Mouse (Mus musculus): ENCODE data around the gene Dact1. TPM values are rescaled to one million over a fixed set of nuclear protein-coding genes. Genes with fewer than 3 reads are reported as not detected.

Dact1 gene
- polyA plus RNA-seq, 1 experiment from 2014 or later, result 15.3 TPM

DNA sequence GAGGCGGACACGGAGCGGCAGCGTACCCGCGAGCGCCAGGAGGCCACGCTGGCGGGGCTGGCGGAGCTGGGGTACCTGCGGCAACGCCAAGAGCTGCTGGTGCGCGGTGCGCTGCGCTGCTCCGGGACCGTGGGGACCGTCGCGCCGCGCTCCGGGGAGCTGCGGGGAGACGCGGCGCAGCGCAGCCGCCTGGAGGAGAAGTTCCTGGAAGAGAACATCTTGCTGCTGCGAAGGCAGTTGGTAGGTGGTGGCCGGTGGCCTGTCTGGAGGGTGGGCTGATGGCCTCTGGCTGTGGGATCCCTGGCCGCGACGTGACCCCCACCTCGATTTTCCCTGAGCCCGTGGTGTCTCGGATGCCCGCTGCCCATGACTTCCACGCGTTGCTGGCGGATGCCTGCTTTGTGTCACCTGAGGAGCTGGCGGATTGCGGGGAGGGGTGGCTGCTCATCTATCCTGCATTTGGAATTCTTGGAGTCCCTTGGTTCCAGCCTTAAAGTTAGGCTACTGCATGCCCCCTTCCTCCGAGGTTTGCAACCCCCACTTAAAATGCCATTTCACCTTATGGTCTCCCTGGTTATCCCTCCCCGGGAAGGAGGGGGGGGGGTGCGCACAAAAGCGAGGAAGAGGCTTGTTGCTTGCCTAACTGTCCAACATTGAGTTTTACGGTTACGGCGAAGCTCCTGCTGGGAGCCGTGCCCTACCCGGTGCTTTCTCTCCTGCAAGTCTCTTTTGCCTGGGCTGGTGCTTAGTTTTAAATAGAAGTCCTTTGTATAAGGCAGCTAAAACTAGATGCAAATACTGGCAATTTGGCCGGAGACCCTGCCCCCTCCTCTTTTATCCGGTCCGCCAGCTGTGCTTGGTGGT lies 616 bp downstream of the Dact1 start:
- ATAC-seq (replicated peaks; ENCODE audit: low FRiP score, low read depth), result peak; percentile 35
- Histone ChIP-seq H3K27me3 (ENCODE audit: insufficient read depth, low read length) (no peaks in the 10 kb centered on the region; the same call in 1 of the 2 replicates), H3K9ac (ENCODE audit: low read depth, low read length) (peak overlapping the region; percentile 85), H3K36me3 (ENCODE audit: insufficient read depth, low read length) (no peaks in the 10 kb centered on the region), H3K4me1 (replicated peaks; ENCODE audit: insufficient read depth, low read length) (0 out of 2 replicates have a peak, but pooled peaks cover 7% of the 10 kb centered on the region), H3K4me3 (replicated peaks; ENCODE audit: low read depth, low read length) (peak overlapping the region; percentile 76), H3K9me3 (replicated peaks; ENCODE audit: low read length) (no peaks in the 10 kb centered on the region), H3K27ac (peak overlapping the region; percentile 91), H3K4me2 (ENCODE audit: low read length) (peak overlapping the region; percentile 98)
- TF ChIP-seq CTCF (IDR thresholded peaks at IDR 0.05; ENCODE audit: low read depth), result no peak
- DNase-seq (ENCODE audit: low spot score), result peak; percentile 42
- under 1% methylated on average over 53 of the region's 56 CpGs for WGBS

- H3K9ac ChIP-seq (ENCODE audit: low read depth, low read length), result peak overlapping the region; percentile 85; the same call in 1 of the 2 replicates
- peak overlapping the region; percentile 98 for H3K4me2 ChIP-seq (ENCODE audit: low read length)
- H3K27me3 ChIP-seq (ENCODE audit: insufficient read depth, low read length), result no peaks in the 10 kb centered on the region; the same call in 1 of the 2 replicates
- peak; percentile 75 for TF ChIP-seq CTCF (IDR thresholded peaks at IDR 0.05; ENCODE audit: low read depth)
- peak overlapping the region; percentile 91; the same call in 1 of the 2 replicates for H3K27ac ChIP-seq
- WGBS, result 10% methylated on average over 13 of the region's 13 CpGs
- no peaks in the 10 kb centered on the region for H3K9me3 ChIP-seq (replicated peaks; ENCODE audit: low read length)
- H3K4me3 ChIP-seq (replicated peaks; ENCODE audit: low read depth, low read length), result peak overlapping the region; percentile 76
- peak; percentile 90 for DNase-seq (ENCODE audit: low spot score)
- no peaks in the 10 kb centered on the region for H3K36me3 ChIP-seq (ENCODE audit: insufficient read depth, low read length)
- no peak for ATAC-seq (replicated peaks; ENCODE audit: low FRiP score, low read depth)
- 0 out of 2 replicates have a peak, but pooled peaks cover 7% of the 10 kb centered on the region for H3K4me1 ChIP-seq (replicated peaks; ENCODE audit: insufficient read depth, low read length)
These were observed 1.7 kb downstream of the Dact1 start for GRCm38 (mm10) chr12:71311237-71311887.

DNA sequence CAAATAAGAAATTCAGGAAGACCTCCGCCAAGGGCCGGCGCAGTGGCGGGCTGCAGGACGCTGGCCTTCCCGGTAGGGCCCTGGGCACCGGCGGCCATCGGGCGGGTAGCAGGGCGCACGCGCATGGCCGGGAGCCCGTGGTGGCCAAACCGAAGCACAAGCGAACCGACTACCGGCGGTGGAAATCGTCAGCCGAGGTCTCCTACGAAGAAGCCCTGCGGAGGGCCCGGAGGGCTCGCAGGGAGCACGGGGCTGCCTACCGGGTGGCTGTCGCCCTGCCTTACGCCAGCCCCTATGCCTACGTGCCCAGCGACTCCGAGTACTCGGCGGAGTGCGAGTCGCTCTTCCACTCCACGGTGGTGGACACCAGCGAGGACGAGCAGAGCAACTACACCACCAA lies 8.6 kb downstream of the Dact1 start:
- Histone ChIP-seq H3K36me3 (ENCODE audit: insufficient read depth, low read length) (peaks cover 23% of the 10 kb centered on the region), H3K4me1 (replicated peaks; ENCODE audit: insufficient read depth, low read length) (no peaks in the 10 kb centered on the region), H3K9me3 (replicated peaks; ENCODE audit: low read length) (peaks cover 9% of the 10 kb centered on the region; the same call in 1 of the 2 replicates), H3K4me2 (ENCODE audit: low read length) (no peak overlapping the region), H3K9ac (ENCODE audit: low read depth, low read length) (no peak overlapping the region), H3K27me3 (ENCODE audit: insufficient read depth, low read length) (no peaks in the 10 kb centered on the region), H3K27ac (no peak overlapping the region), H3K4me3 (replicated peaks; ENCODE audit: low read depth, low read length) (no peak overlapping the region)
- no peak for ATAC-seq (replicated peaks; ENCODE audit: low FRiP score, low read depth)
- DNase-seq (ENCODE audit: low spot score), result no peak
- no peak for TF ChIP-seq CTCF (IDR thresholded peaks at IDR 0.05; ENCODE audit: low read depth)
- 97% methylated on average over 40 of the region's 40 CpGs for WGBS

DNA sequence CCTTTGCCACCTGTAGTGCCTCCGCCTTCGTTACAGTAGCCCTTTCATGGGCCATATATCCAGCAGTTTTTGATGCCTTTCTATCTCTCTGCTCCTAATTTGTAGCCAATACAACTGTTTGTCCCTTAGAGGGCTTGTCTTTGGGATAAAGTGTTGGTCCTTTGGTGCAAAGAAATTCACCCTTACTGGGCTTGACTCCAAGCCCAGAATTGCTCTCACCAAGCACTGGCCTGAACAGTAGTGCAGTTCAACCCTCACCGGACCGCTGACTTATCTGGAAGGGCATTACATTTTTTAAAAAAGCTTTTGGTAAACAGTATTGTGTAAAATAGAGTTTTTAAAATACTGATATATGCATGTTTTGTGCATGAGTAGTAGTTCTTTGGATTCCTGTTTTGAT lies 9.9 kb downstream of the Dact1 start:
- H3K36me3 ChIP-seq (ENCODE audit: insufficient read depth, low read length), result peaks cover 23% of the 10 kb centered on the region

DNA sequence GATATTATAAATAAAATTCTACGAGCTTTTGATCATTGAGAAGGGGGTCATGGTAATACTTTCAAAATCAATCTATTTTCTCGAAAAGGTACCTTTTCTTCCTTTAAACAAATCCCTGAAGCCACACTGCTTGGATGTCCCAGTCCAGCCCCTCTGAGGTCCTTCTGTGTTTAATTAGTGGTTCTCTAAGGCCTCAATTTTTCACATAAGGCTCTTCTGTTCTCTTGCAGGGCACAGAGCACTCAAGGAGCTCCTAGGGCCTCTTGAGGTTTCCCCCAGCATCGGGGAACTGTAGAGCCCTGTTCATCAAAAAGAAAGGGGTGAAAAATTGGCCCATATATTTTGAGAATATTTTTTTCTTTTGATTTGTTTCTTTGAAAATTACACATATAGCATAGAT lies 23.0 kb downstream of the Dact1 start:
- Histone ChIP-seq H3K27ac (no peak overlapping the region), H3K4me1 (replicated peaks; ENCODE audit: insufficient read depth, low read length) (no peaks in the 10 kb centered on the region), H3K4me2 (ENCODE audit: low read length) (no peak overlapping the region), H3K4me3 (replicated peaks; ENCODE audit: low read depth, low read length) (no peak overlapping the region), H3K27me3 (ENCODE audit: insufficient read depth, low read length) (no peaks in the 10 kb centered on the region), H3K9ac (ENCODE audit: low read depth, low read length) (no peak overlapping the region), H3K36me3 (ENCODE audit: insufficient read depth, low read length) (no peaks in the 10 kb centered on the region), H3K9me3 (replicated peaks; ENCODE audit: low read length) (no peaks in the 10 kb centered on the region)
- DNase-seq (ENCODE audit: low spot score), result no peak
- TF ChIP-seq CTCF (IDR thresholded peaks at IDR 0.05; ENCODE audit: low read depth), result no peak
- no peak for ATAC-seq (replicated peaks; ENCODE audit: low FRiP score, low read depth)
- WGBS, result 85% methylated on average over 3 of the region's 3 CpGs

More for the DNA sequence above, 9.9 kb downstream of the Dact1 start:
- Histone ChIP-seq H3K4me2 (ENCODE audit: low read length) (no peak overlapping the region), H3K27ac (no peak overlapping the region), H3K9ac (ENCODE audit: low read depth, low read length) (no peak overlapping the region), H3K4me3 (replicated peaks; ENCODE audit: low read depth, low read length) (no peak overlapping the region), H3K9me3 (replicated peaks; ENCODE audit: low read length) (peaks cover 9% of the 10 kb centered on the region; the same call in 1 of the 2 replicates), H3K27me3 (ENCODE audit: insufficient read depth, low read length) (no peaks in the 10 kb centered on the region), H3K4me1 (replicated peaks; ENCODE audit: insufficient read depth, low read length) (no peaks in the 10 kb centered on the region)
- no peak for TF ChIP-seq CTCF (IDR thresholded peaks at IDR 0.05; ENCODE audit: low read depth)
- DNase-seq (ENCODE audit: low spot score), result no peak
- ATAC-seq (replicated peaks; ENCODE audit: low FRiP score, low read depth), result no peak
- WGBS, result 95% methylated on average over 4 of the region's 4 CpGs

GRCm38 (mm10) chr12:71333561-71333960 lies 23.9 kb downstream of the Dact1 start:
- Histone ChIP-seq H3K27ac (no peak overlapping the region), H3K27me3 (ENCODE audit: insufficient read depth, low read length) (no peaks in the 10 kb centered on the region)
- ATAC-seq (replicated peaks; ENCODE audit: low FRiP score, low read depth), result no peak

More at GRCm38 (mm10) chr12:71333561-71333960, 23.9 kb downstream of the Dact1 start:
- Histone ChIP-seq H3K9ac (ENCODE audit: low read depth, low read length) (no peak overlapping the region), H3K4me1 (replicated peaks; ENCODE audit: insufficient read depth, low read length) (no peaks in the 10 kb centered on the region), H3K4me3 (replicated peaks; ENCODE audit: low read depth, low read length) (no peak overlapping the region), H3K36me3 (ENCODE audit: insufficient read depth, low read length) (no peaks in the 10 kb centered on the region), H3K4me2 (ENCODE audit: low read length) (no peak overlapping the region), H3K9me3 (replicated peaks; ENCODE audit: low read length) (no peaks in the 10 kb centered on the region)
- DNase-seq (ENCODE audit: low spot score), result no peak
- TF ChIP-seq CTCF (IDR thresholded peaks at IDR 0.05; ENCODE audit: low read depth), result no peak
- WGBS, result 48% methylated on average over 5 of the region's 5 CpGs

All from kidney, postnatal 0 days (tissue).